Comparison of ENCODE assay signal across 22 mouse cellular contexts in genomic region chr2:114670983-114671382, GRCm38 (mm10). TPM values are rescaled to one million over a fixed set of nuclear protein-coding genes. Genes with fewer than 3 reads are reported as not detected.
A peak's percentile ranks its signal among the peaks of the same experiment; 100 is the strongest.
DNase-seq lines count a peak whose midpoint lies in the region; ATAC-seq and TF ChIP-seq lines count a peak whose summit lies in the region.
"Had no signal": no experiment of that assay in that cellular context is flagged by ENCODE, and none has a peak within 500 bp of the region (broad histone marks: within the 10 kb centered on the region; RNA-seq: fewer than 3 reads in every experiment).

No protein-coding gene starts in this region.

- no peak overlapping the region for H3ac ChIP-seq in C2C12 (ENCODE audit: control insufficient read depth, insufficient read length, low read depth)

- H3K27me3 ChIP-seq in C2C12 (ENCODE audit: control insufficient read depth, insufficient read depth, insufficient read length): no peaks in the 10 kb centered on the region
- no peaks in the 10 kb centered on the region for H3K27me3 ChIP-seq in midbrain, embryonic 15.5 days (replicated peaks)
- H3K27me3 ChIP-seq: embryonic facial prominence, embryonic 13.5 days; embryonic facial prominence, embryonic 15.5 days; forebrain, embryonic 12.5 days had no signal

- no peak overlapping the region for H3K9ac ChIP-seq in midbrain, embryonic 15.5 days
- H3K9ac ChIP-seq: embryonic facial prominence, embryonic 13.5 days; embryonic facial prominence, embryonic 15.5 days; forebrain, embryonic 12.5 days had no signal

- TF ChIP-seq CTCF in C2C12 (IDR thresholded peaks at IDR 0.05; ENCODE audit: control insufficient read depth, insufficient read depth, insufficient read length): no peak

- no peak overlapping the region for H3K4me2 ChIP-seq in midbrain, embryonic 15.5 days
- H3K4me2 ChIP-seq: embryonic facial prominence, embryonic 13.5 days; embryonic facial prominence, embryonic 15.5 days; forebrain, embryonic 12.5 days had no signal

- H3K4me3 ChIP-seq in C2C12 (ENCODE audit: insufficient read depth, poor library complexity, severe bottlenecking): no peak overlapping the region
- H3K4me3 ChIP-seq in midbrain, embryonic 15.5 days: no peak overlapping the region
- H3K4me3 ChIP-seq: embryonic facial prominence, embryonic 13.5 days; embryonic facial prominence, embryonic 15.5 days; erythroblast, embryonic 14.5 days; forebrain, embryonic 10.5 days; forebrain, embryonic 12.5 days had no signal

- H3K79me3 ChIP-seq in C2C12 (ENCODE audit: low read depth): no peaks in the 10 kb centered on the region

- H3K27ac ChIP-seq in midbrain, embryonic 15.5 days: no peak overlapping the region
- H3K27ac ChIP-seq: embryonic facial prominence, embryonic 13.5 days; embryonic facial prominence, embryonic 15.5 days; forebrain, embryonic 10.5 days; forebrain, embryonic 12.5 days had no signal

- H3K4me1 ChIP-seq in midbrain, embryonic 15.5 days: no peaks in the 10 kb centered on the region
- H3K4me1 ChIP-seq: embryonic facial prominence, embryonic 13.5 days; embryonic facial prominence, embryonic 15.5 days; forebrain, embryonic 10.5 days; forebrain, embryonic 12.5 days had no signal

- no peaks in the 10 kb centered on the region for H3K9me3 ChIP-seq in midbrain, embryonic 15.5 days
- H3K9me3 ChIP-seq: embryonic facial prominence, embryonic 13.5 days; embryonic facial prominence, embryonic 15.5 days; forebrain, embryonic 10.5 days; forebrain, embryonic 12.5 days had no signal

- H3K79me2 ChIP-seq in C2C12 (ENCODE audit: control insufficient read depth, insufficient read depth): no peaks in the 10 kb centered on the region

- DNase-seq in frontal cortex, postnatal 36 days (ENCODE audit: low spot score in 2 of 2): no peak
- peak; percentile 28 for DNase-seq in NIH3T3 (ENCODE audit: low read depth)
- no peak for DNase-seq in right cerebral cortex, adult 2 months (ENCODE audit: low spot score in 2 of 2)
- no peak for DNase-seq in embryo, embryonic 11 days
- DNase-seq: adrenal gland, adult 8-10 months; adrenal gland, postnatal 14 days; adrenal gland, postnatal 36 days; B cell, adult 2 months; cerebellum, adult 11-12 months; cerebellum, adult 2 months; cerebellum, adult 9-10 months; cerebellum, postnatal 25 days had no signal

- WGBS in midbrain, embryonic 15.5 days: 92% methylated on average over 3 of the region's 3 CpGs

- H3K36me3 ChIP-seq in C2C12 (ENCODE audit: control insufficient read depth, insufficient read depth): no peaks in the 10 kb centered on the region
- no peaks in the 10 kb centered on the region for H3K36me3 ChIP-seq in midbrain, embryonic 15.5 days (replicated peaks)
- H3K36me3 ChIP-seq: embryonic facial prominence, embryonic 13.5 days; embryonic facial prominence, embryonic 15.5 days; forebrain, embryonic 10.5 days; forebrain, embryonic 12.5 days had no signal

- peak; percentile 62 for ATAC-seq in frontal cortex, adult (ENCODE audit: low TSS enrichment)
- ATAC-seq in midbrain, embryonic 15.5 days (replicated peaks): no peak
- ATAC-seq: forebrain, embryonic 14.5 days; forebrain, embryonic 16.5 days had no signal

TF ChIP-seq in C2C12, 6 proteins besides CTCF, POLR2A, EP300 and RAD21:
- TF ChIP-seq CEBPB (IDR thresholded peaks at IDR 0.05; ENCODE audit: low read depth) (peak; percentile 22), MAX (IDR thresholded peaks at IDR 0.05) (no peak)

RNA-seq across cellular contexts. Expression of gene Dph6, which starts 16.2 kb away (rescaled TPM):
- 10.6 TPM for polyA plus RNA-seq in C2C12 (2012; fragmentation: generic; extraction: Trizol)
- 14.0 and 15.1 TPM in 2 replicates for polyA plus RNA-seq in midbrain, embryonic 15.5 days (2015; fragmentation: Nextera tagmentation; extraction: Ambion mirVana)
